Mouse (Mus musculus) embryonic facial prominence, embryonic 14.5 days (tissue): ENCODE measurements around the gene Tbc1d22a. TPM values are rescaled to one million over a fixed set of nuclear protein-coding genes. Genes with fewer than 3 reads are reported as not detected.

Source experiments
- ATAC-seq: fragments of 200-750 bp; cut with Nextera tagmentation; 2 replicates; pipeline ENCODE4 v1.8.0; 2017; ENCODE audit warnings: low read depth, moderate number of reproducible peaks, moderate TSS enrichment
- DNase-seq: peaks from one replicate; pipeline ENCODE4 v3.0.0-alpha.2; 2015; ENCODE audit warnings: low spot score
- H3K27ac ChIP-seq: fragments of 300-500 bp; sonication (generic); replicated peaks from 2 replicates; pipeline ENCODE4 v1.5.1; 2014; ENCODE audit warnings: low read depth, mild to moderate bottlenecking, low read length, moderate library complexity
- H3K27me3 ChIP-seq: fragments of 300-500 bp; sonication (generic); replicated peaks from 2 replicates; pipeline ENCODE4 v1.6.1; 2014; ENCODE audit warnings: low read length; ENCODE audit not compliant: control insufficient read depth, insufficient read depth
- H3K36me3 ChIP-seq: fragments of 300-500 bp; sonication (generic); 2 replicates; pipeline ENCODE4 v1.6.1; 2014; ENCODE audit warnings: low read length, mixed read lengths; ENCODE audit not compliant: control insufficient read depth, insufficient read depth
- H3K4me1 ChIP-seq: fragments of 300-500 bp; sonication (generic); 2 replicates; pipeline ENCODE4 v1.6.1; 2014; ENCODE audit warnings: antibody characterized with exemption, low read length; ENCODE audit not compliant: control insufficient read depth, insufficient read depth
- H3K4me2 ChIP-seq: fragments of 300-500 bp; sonication (generic); 2 replicates; pipeline ENCODE4 v1.6.1; 2014; ENCODE audit warnings: low read depth, mild to moderate bottlenecking, low read length, moderate library complexity, mixed read lengths
- H3K4me3 ChIP-seq: fragments of 300-500 bp; sonication (generic); 2 replicates; pipeline ENCODE4 v1.5.1; 2014; ENCODE audit warnings: low read depth, mild to moderate bottlenecking, low read length
- H3K9ac ChIP-seq: fragments of 300-500 bp; sonication (generic); 2 replicates; pipeline ENCODE4 v1.6.1; 2014; ENCODE audit warnings: low read depth, mild to moderate bottlenecking, low read length, moderate library complexity, mixed read lengths
- H3K9me3 ChIP-seq: fragments of 300-500 bp; sonication (generic); 2 replicates; pipeline ENCODE4 v1.6.1; 2016; ENCODE audit warnings: low read length; ENCODE audit not compliant: control insufficient read depth
- WGBS: fragments of 180-500 bp; shearing (Covaris S2); extraction: QIAGEN DNeasy Blood & Tissue Kit; methylation state at CpG from one replicate; pipeline ENCODE4 v1.1.7; 2014; 5-methylcytosine and 5-hydroxymethylcytosine counted together
- polyA plus RNA-seq: library from polyadenylated mRNA; unstranded; fragments of >200 nt; fragmentation: Nextera tagmentation; extraction: Ambion mirVana; gene quantifications from 2 replicates; pipeline ENCODE4 v1.2.1, GENCODE M21; 2014

Gene Tbc1d22a
- polyA plus RNA-seq, 1 experiment from 2014 or later = 8.1 TPM

GRCm38 (mm10) chr15:86433378-86433777 lies 219.1 kb downstream of the Tbc1d22a start:
- H3K27ac ChIP-seq = no peak overlapping the region
- WGBS = 91% methylated on average over 8 of the region's 8 CpGs
- H3K27me3 ChIP-seq = no peaks in the 10 kb centered on the region
- DNase-seq = no peak
- no peaks in the 10 kb centered on the region for H3K36me3 ChIP-seq
- ATAC-seq = no peak
- no peaks in the 10 kb centered on the region for H3K9me3 ChIP-seq
- no peak overlapping the region for H3K4me2 ChIP-seq
- H3K4me3 ChIP-seq = no peak overlapping the region
- no peaks in the 10 kb centered on the region for H3K4me1 ChIP-seq
- no peak overlapping the region for H3K9ac ChIP-seq

DNA sequence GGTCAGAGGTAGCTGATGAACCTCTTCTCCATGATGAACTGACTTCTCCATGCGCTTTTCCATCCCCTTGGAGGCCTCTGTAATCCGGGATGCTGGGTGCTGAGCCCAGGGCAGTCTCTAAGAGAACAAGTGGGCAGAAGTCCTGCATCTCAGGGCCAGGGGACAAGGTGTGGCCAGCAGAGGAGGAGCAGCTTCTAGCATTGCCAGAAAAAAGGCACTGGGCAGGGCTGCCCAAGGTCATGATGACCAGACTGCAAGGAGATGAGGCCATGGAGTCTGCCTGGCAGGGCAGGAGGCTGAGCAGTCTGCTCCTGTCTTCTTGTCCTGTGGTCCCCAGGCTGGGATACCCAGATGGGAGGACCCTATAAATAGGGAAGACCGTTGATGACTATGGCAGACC lies 220.0 kb downstream of the Tbc1d22a start:
- no peak overlapping the region for H3K27ac ChIP-seq
- DNase-seq (no peak), ATAC-seq (no peak)
- no peak overlapping the region for H3K9ac ChIP-seq
- no peaks in the 10 kb centered on the region for H3K4me1 ChIP-seq
- no peak overlapping the region for H3K4me3 ChIP-seq
- no peaks in the 10 kb centered on the region for H3K27me3 ChIP-seq
- H3K4me2 ChIP-seq = no peak overlapping the region
- H3K9me3 ChIP-seq = no peaks in the 10 kb centered on the region
- 91% methylated on average over 3 of the region's 3 CpGs for WGBS
- no peaks in the 10 kb centered on the region for H3K36me3 ChIP-seq

- Histone ChIP-seq H3K4me3 (no peak overlapping the region), H3K27ac (no peak overlapping the region), H3K4me2 (no peak overlapping the region), H3K36me3 (no peaks in the 10 kb centered on the region), H3K9ac (no peak overlapping the region), H3K9me3 (no peaks in the 10 kb centered on the region), H3K4me1 (no peaks in the 10 kb centered on the region), H3K27me3 (no peaks in the 10 kb centered on the region)
- no peak for ATAC-seq
- no peak for DNase-seq
- 83% methylated on average over 2 of the region's 2 CpGs for WGBS
These were observed 223.1 kb downstream of the Tbc1d22a start for GRCm38 (mm10) chr15:86437346-86437745.

DNA sequence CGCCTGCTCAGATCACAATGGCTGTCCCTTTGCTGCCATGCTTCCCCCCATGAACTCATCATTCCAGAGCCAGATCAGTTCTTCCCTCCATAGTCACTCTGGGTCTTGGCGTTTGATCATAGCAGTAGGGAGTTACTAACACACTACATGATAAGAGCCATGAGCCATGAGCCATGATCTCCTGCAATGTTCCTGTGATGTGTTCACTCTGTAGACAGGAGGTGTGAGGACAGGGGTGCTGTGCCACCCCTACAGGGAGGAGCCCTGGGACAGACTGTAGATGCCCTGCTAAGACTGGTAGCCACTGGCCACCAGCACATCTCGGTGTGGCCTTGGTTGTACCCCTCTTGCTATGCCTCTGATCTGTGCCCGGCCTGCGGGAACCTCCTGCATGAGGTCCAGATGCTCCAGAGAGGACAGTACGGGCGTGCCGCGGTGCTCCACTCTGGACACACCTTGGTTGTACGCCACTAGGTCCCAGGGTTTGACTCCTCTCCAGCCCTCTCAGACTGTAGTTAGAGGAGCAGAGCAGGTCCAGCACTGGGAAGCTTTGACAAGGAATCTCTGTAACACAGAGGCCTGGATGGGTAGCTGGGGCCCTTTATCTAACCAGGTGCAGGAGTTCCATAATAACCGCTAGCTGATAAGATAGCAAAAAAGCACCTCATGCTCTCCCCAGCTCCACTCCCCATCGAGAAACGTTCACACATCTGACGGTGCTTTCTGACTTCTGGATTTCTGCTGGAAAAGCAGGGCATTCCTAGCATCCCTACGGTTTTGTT lies 224.9 kb downstream of the Tbc1d22a start:
- H3K9me3 ChIP-seq = no peaks in the 10 kb centered on the region
- WGBS = 92% methylated on average over 15 of the region's 15 CpGs

DNA sequence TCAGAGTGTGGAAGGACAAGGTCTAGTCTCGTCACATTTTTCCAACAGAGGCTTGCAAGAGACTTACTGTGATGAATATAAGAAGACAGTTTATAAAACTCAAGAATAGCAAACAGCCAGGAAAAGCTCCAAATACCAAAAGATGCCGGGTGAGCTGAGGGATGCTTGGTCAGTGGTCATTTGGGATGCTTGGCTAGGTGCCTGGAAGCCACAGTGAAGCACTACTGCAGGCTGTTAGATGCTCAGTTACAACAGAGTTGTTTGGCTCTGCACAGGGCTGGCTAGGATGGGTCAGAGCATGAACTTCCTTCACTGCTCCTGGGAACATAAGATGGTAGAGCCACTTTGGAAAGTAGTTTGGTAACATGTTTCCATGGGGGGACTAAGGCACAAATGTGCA lies 230.0 kb downstream of the Tbc1d22a start:
- Histone ChIP-seq H3K9ac (no peak overlapping the region), H3K4me2 (no peak overlapping the region), H3K4me3 (no peak overlapping the region), H3K4me1 (no peaks in the 10 kb centered on the region), H3K27ac (no peak overlapping the region), H3K27me3 (no peaks in the 10 kb centered on the region), H3K36me3 (no peaks in the 10 kb centered on the region), H3K9me3 (no peaks in the 10 kb centered on the region)
- DNase-seq (no peak), ATAC-seq (no peak)
- 60% methylated on average over 2 of the region's 2 CpGs for WGBS

More for the DNA sequence above, 224.9 kb downstream of the Tbc1d22a start:
- Histone ChIP-seq H3K9ac (no peak overlapping the region), H3K4me1 (no peaks in the 10 kb centered on the region), H3K4me3 (no peak overlapping the region), H3K36me3 (no peaks in the 10 kb centered on the region), H3K4me2 (no peak overlapping the region), H3K27me3 (no peaks in the 10 kb centered on the region), H3K27ac (no peak overlapping the region)
- DNase-seq = no peak
- no peak for ATAC-seq

DNA sequence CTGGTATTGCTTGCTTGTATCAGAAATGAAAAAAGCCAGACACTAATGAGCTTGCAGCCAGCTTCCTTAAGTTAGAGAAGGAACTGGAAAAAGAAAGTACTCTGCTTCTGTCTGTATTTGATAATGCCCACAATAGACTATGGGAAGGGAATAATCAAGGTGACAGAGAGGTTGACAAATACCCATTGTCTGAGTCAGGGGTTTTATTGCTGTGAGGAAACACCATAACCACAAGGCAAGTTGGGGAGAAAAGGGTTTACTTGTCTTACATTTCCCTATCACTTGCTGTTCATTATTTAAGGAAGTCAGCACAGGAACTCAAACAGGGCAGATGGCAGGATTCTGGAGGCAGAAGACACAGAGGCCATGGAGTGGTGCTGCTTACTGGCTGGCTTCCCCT lies 231.8 kb downstream of the Tbc1d22a start:
- no peaks in the 10 kb centered on the region for H3K4me1 ChIP-seq
- H3K9me3 ChIP-seq = no peaks in the 10 kb centered on the region
- no peak overlapping the region for H3K27ac ChIP-seq
- ATAC-seq = no peak
- DNase-seq = no peak
- H3K36me3 ChIP-seq = no peaks in the 10 kb centered on the region
- H3K27me3 ChIP-seq = no peaks in the 10 kb centered on the region
- H3K4me2 ChIP-seq = no peak overlapping the region
- no peak overlapping the region for H3K9ac ChIP-seq
- H3K4me3 ChIP-seq = no peak overlapping the region

- DNase-seq = no peak
- no peak overlapping the region for H3K4me3 ChIP-seq
- no peak overlapping the region for H3K9ac ChIP-seq
- H3K4me2 ChIP-seq = no peak overlapping the region
- no peaks in the 10 kb centered on the region for H3K27me3 ChIP-seq
- no peak for ATAC-seq
- no peak overlapping the region for H3K27ac ChIP-seq
- H3K4me1 ChIP-seq = no peaks in the 10 kb centered on the region
- no peaks in the 10 kb centered on the region for H3K9me3 ChIP-seq
- no peaks in the 10 kb centered on the region for H3K36me3 ChIP-seq
- 85% methylated on average over 7 of the region's 7 CpGs for WGBS
These were observed 233.0 kb downstream of the Tbc1d22a start for GRCm38 (mm10) chr15:86447251-86447650.

DNA sequence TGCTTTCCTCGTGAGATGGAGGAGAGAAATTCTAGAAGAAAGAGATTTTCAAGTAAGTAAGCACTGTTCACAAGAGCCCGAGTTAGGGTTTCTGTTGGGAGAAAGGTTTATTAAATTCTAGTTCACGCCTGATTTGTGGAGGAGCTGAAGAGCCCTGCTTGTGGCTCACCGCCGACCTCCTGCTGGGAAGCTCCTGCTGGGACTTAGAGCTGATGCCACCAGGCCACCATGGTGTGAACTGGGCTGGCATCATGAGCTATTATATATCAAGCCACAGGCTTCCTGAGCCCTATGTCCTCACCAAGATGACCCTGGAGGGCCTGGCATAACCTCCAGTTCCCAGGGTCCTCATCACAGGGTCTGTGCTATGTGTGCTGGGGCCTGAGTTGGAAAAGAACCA lies 235.0 kb downstream of the Tbc1d22a start:
- H3K9ac ChIP-seq = no peak overlapping the region
- no peak overlapping the region for H3K27ac ChIP-seq
- ATAC-seq = no peak
- H3K4me3 ChIP-seq = no peak overlapping the region
- H3K4me1 ChIP-seq = no peaks in the 10 kb centered on the region
- H3K27me3 ChIP-seq = no peaks in the 10 kb centered on the region
- WGBS = 82% methylated on average over 5 of the region's 5 CpGs
- H3K36me3 ChIP-seq = no peaks in the 10 kb centered on the region
- no peak overlapping the region for H3K4me2 ChIP-seq
- no peak for DNase-seq
- H3K9me3 ChIP-seq = no peaks in the 10 kb centered on the region

- H3K4me2 ChIP-seq = no peak overlapping the region
- H3K27me3 ChIP-seq = no peaks in the 10 kb centered on the region
- no peaks in the 10 kb centered on the region for H3K36me3 ChIP-seq
- H3K4me3 ChIP-seq = no peak overlapping the region
- no peak for DNase-seq
- no peak overlapping the region for H3K9ac ChIP-seq
- no peaks in the 10 kb centered on the region for H3K9me3 ChIP-seq
- no peak for ATAC-seq
- no peaks in the 10 kb centered on the region for H3K4me1 ChIP-seq
- WGBS = 100% methylated on average over 2 of the region's 2 CpGs
- H3K27ac ChIP-seq = no peak overlapping the region
These were observed 235.5 kb downstream of the Tbc1d22a start for GRCm38 (mm10) chr15:86449794-86450193.
